Mouse (Mus musculus) forebrain, postnatal 0 days (tissue): ENCODE measurements at regions not wholly inside any gene's neighbourhood (a gene's known extent, or its start where the extent isn't known, plus 50 kb on each side); places are given as distances from the start of the nearest gene placed in this dataset.
A peak's percentile ranks its signal among the peaks of the same experiment; 100 is the strongest.

Experiments
- ATAC-seq: fragments of 200-750 bp; cut with Nextera tagmentation; 2 replicates; pipeline ENCODE4 v1.8.0; 2017; ENCODE audit warnings: mild to moderate bottlenecking, moderate library complexity
- DNase-seq: peaks from one replicate; pipeline ENCODE4 v3.0.0-alpha.2; 2015
- H3K27ac ChIP-seq: fragments of 300-500 bp; sonication (generic); 2 replicates; pipeline ENCODE4 v1.5.1; 2014; ENCODE audit warnings: low read depth, mild to moderate bottlenecking, antibody characterized with exemption, low read length, moderate library complexity, mixed read lengths
- H3K27me3 ChIP-seq: fragments of 300-500 bp; sonication (generic); 2 replicates; pipeline ENCODE4 v1.6.1; 2014; ENCODE audit warnings: mild to moderate bottlenecking, low read length, mixed read lengths; ENCODE audit not compliant: insufficient read depth
- H3K36me3 ChIP-seq: fragments of 300-500 bp; sonication (generic); 2 replicates; pipeline ENCODE4 v1.6.1; 2014; ENCODE audit warnings: mild to moderate bottlenecking, moderate library complexity; ENCODE audit not compliant: insufficient read depth
- H3K4me1 ChIP-seq: fragments of 300-500 bp; sonication (generic); 2 replicates; pipeline ENCODE4 v1.6.1; 2014; ENCODE audit warnings: antibody characterized with exemption; ENCODE audit not compliant: insufficient read depth
- H3K4me2 ChIP-seq: fragments of 300-500 bp; sonication (generic); 2 replicates; pipeline ENCODE4 v1.6.1; 2014; ENCODE audit warnings: low read depth, mild to moderate bottlenecking, moderate library complexity
- H3K4me3 ChIP-seq: fragments of 300-500 bp; sonication (generic); 2 replicates; pipeline ENCODE4 v1.5.1; 2014; ENCODE audit warnings: low read depth, low read length, mixed read lengths
- H3K9ac ChIP-seq: fragments of 300-500 bp; sonication (generic); 2 replicates; pipeline ENCODE4 v1.6.1; 2014; ENCODE audit warnings: mild to moderate bottlenecking
- H3K9me3 ChIP-seq: fragments of 300-500 bp; sonication (generic); 2 replicates; pipeline ENCODE4 v1.6.1; 2016; ENCODE audit warnings: low read length
- CTCF ChIP-seq: sonication (generic); IDR thresholded peaks from 2 replicates; pipeline ENCODE4 v1.5.1; 2016; ENCODE audit warnings: antibody characterized with exemption, control low read depth, low read depth
- WGBS: fragments of 180-500 bp; shearing (Covaris S2); extraction: QIAGEN DNeasy Blood & Tissue Kit; methylation state at CpG from one replicate; pipeline ENCODE4 v1.1.7; 2014; 5-methylcytosine and 5-hydroxymethylcytosine counted together

GRCm38 (mm10) chr4:142447529-142447928 is 208.3 kb upstream of the Kazn start:
- no peak overlapping the region for H3K27ac ChIP-seq
- DNase-seq (peak; percentile 27), ATAC-seq (peak; percentile 47)
- H3K9me3 ChIP-seq, result no peaks in the 10 kb centered on the region
- H3K4me3 ChIP-seq, result no peak overlapping the region
- H3K36me3 ChIP-seq, result no peaks in the 10 kb centered on the region
- 0 out of 2 replicates have a peak, but pooled peaks cover 3% of the 10 kb centered on the region for H3K4me1 ChIP-seq
- H3K4me2 ChIP-seq, result no peak overlapping the region
- WGBS, result 40% methylated on average over 7 of the region's 7 CpGs
- TF ChIP-seq CTCF, result no peak
- no peaks in the 10 kb centered on the region for H3K27me3 ChIP-seq
- H3K9ac ChIP-seq, result no peak overlapping the region

GRCm38 (mm10) chr4:142441045-142441444 is 201.8 kb upstream of the Kazn start:
- no peak for DNase-seq

GRCm38 (mm10) chr4:142439450-142440183 is 200.4 kb upstream of the Kazn start:
- Histone ChIP-seq H3K27ac (no peak overlapping the region), H3K27me3 (no peaks in the 10 kb centered on the region), H3K9ac (no peak overlapping the region), H3K4me3 (no peak overlapping the region), H3K4me1 (no peaks in the 10 kb centered on the region), H3K4me2 (no peak overlapping the region), H3K36me3 (no peaks in the 10 kb centered on the region), H3K9me3 (no peaks in the 10 kb centered on the region)
- no peak for ATAC-seq
- DNase-seq, result no peak
- 62% methylated on average over 9 of the region's 9 CpGs for WGBS
- TF ChIP-seq CTCF, result no peak

More at GRCm38 (mm10) chr4:142441045-142441444, 201.8 kb upstream of the Kazn start:
- H3K9ac ChIP-seq, result no peak overlapping the region
- WGBS, result 88% methylated on average over 11 of the region's 11 CpGs
- no peak for TF ChIP-seq CTCF
- no peaks in the 10 kb centered on the region for H3K36me3 ChIP-seq
- no peak overlapping the region for H3K4me2 ChIP-seq
- ATAC-seq, result no peak
- H3K9me3 ChIP-seq, result no peaks in the 10 kb centered on the region
- H3K27ac ChIP-seq, result no peak overlapping the region
- no peaks in the 10 kb centered on the region for H3K4me1 ChIP-seq
- H3K27me3 ChIP-seq, result no peaks in the 10 kb centered on the region
- no peak overlapping the region for H3K4me3 ChIP-seq

- ATAC-seq (no peak), DNase-seq (no peak)
- 82% methylated on average over 3 of the region's 3 CpGs for WGBS
Observed at GRCm38 (mm10) chr4:142424596-142424995, 185.4 kb upstream of the Kazn start.

GRCm38 (mm10) chr4:142420427-142420826 is 181.2 kb upstream of the Kazn start:
- Histone ChIP-seq H3K36me3 (no peaks in the 10 kb centered on the region), H3K27ac (no peak overlapping the region), H3K9ac (no peak overlapping the region), H3K9me3 (no peaks in the 10 kb centered on the region), H3K27me3 (no peaks in the 10 kb centered on the region), H3K4me3 (no peak overlapping the region), H3K4me1 (no peaks in the 10 kb centered on the region), H3K4me2 (no peak overlapping the region)
- DNase-seq (no peak), ATAC-seq (no peak)
- TF ChIP-seq CTCF, result no peak
- 26% methylated on average over 7 of the region's 7 CpGs for WGBS

More at GRCm38 (mm10) chr4:142424596-142424995, 185.4 kb upstream of the Kazn start:
- Histone ChIP-seq H3K27ac (no peak overlapping the region), H3K4me3 (no peak overlapping the region), H3K36me3 (no peaks in the 10 kb centered on the region), H3K4me2 (no peak overlapping the region), H3K4me1 (no peaks in the 10 kb centered on the region), H3K27me3 (no peaks in the 10 kb centered on the region), H3K9me3 (no peaks in the 10 kb centered on the region), H3K9ac (no peak overlapping the region)
- no peak for TF ChIP-seq CTCF

GRCm38 (mm10) chr4:142414874-142415273 is 175.7 kb upstream of the Kazn start:
- no peaks in the 10 kb centered on the region for H3K27me3 ChIP-seq
- WGBS, result 67% methylated on average over 5 of the region's 5 CpGs
- H3K4me1 ChIP-seq, result peaks cover 16% of the 10 kb centered on the region
- DNase-seq (no peak), ATAC-seq (no peak)
- H3K4me2 ChIP-seq, result no peak overlapping the region
- TF ChIP-seq CTCF, result peak; percentile 41
- H3K36me3 ChIP-seq, result no peaks in the 10 kb centered on the region
- no peak overlapping the region for H3K4me3 ChIP-seq
- H3K9me3 ChIP-seq, result no peaks in the 10 kb centered on the region
- no peak overlapping the region for H3K9ac ChIP-seq
- H3K27ac ChIP-seq, result no peak overlapping the region

GRCm38 (mm10) chr4:142411792-142412191 is 172.6 kb upstream of the Kazn start:
- Histone ChIP-seq H3K27me3 (no peaks in the 10 kb centered on the region), H3K9me3 (no peaks in the 10 kb centered on the region), H3K4me1 (peaks cover 21% of the 10 kb centered on the region), H3K27ac (peak overlapping the region; percentile 70), H3K36me3 (no peaks in the 10 kb centered on the region), H3K9ac (no peak overlapping the region), H3K4me2 (no peak overlapping the region), H3K4me3 (no peak overlapping the region)
- WGBS, result 93% methylated on average over 5 of the region's 5 CpGs
- no peak for DNase-seq
- ATAC-seq, result no peak
- TF ChIP-seq CTCF, result peak; percentile 53
